Mouse (Mus musculus): ENCODE measurements at regions not wholly inside any gene's neighbourhood (a gene's known extent, or its start where the extent isn't known, plus 50 kb on each side); places are given as distances from the start of the nearest gene placed in this dataset.
"Not testable (repeated sequence)": the region's sequence is repeated elsewhere in the genome, so short reads cannot be mapped to it uniquely, and the experiment has no call there.

- no peak for DNase-seq
- intact Hi-C loops (cut with DNase I; ENCODE audit: low total_unique reads), result no loop called here
These were observed 290.9 kb upstream of the Ift57 start for GRCm38 (mm10) chr16:49407956-49408795.

- intact Hi-C loops (cut with DNase I; ENCODE audit: low total_unique reads), result no loop called here
- no peak for DNase-seq
These were observed 289.8 kb upstream of the Ift57 start for GRCm38 (mm10) chr16:49409235-49409634.

GRCm38 (mm10) chr16:49430296-49430695, 268.7 kb upstream of the Ift57 start:
- no peak for DNase-seq
- intact Hi-C loops (cut with DNase I; ENCODE audit: low total_unique reads), result no loop called here

- intact Hi-C loops (cut with DNase I; ENCODE audit: low total_unique reads), result no loop called here
These were observed 267.1 kb upstream of the Ift57 start for GRCm38 (mm10) chr16:49431902-49432301.

GRCm38 (mm10) chr16:49441225-49441624, 257.8 kb upstream of the Ift57 start:
- intact Hi-C loops (cut with DNase I; ENCODE audit: low total_unique reads), result no loop called here
- DNase-seq, result no peak

More at GRCm38 (mm10) chr16:49431902-49432301, 267.1 kb upstream of the Ift57 start:
- DNase-seq, result no peak

- DNase-seq; intact Hi-C loops (cut with DNase I; ENCODE audit: low total_unique reads): not testable (repeated sequence)
These were observed 251.7 kb upstream of the Ift57 start for GRCm38 (mm10) chr16:49447356-49447755.

- peak; percentile 11 for DNase-seq
- intact Hi-C loops (cut with DNase I; ENCODE audit: low total_unique reads), result no loop called here
These were observed 205.2 kb upstream of the Ift57 start for GRCm38 (mm10) chr16:49493881-49494280.

- DNase-seq, result no peak
- intact Hi-C loops (cut with DNase I; ENCODE audit: low total_unique reads), result no loop called here
These were observed 201.5 kb upstream of the Ift57 start for GRCm38 (mm10) chr16:49497521-49498010.

GRCm38 (mm10) chr16:49500818-49501217, 198.2 kb upstream of the Ift57 start:
- intact Hi-C loops (cut with DNase I; ENCODE audit: low total_unique reads), result loop anchor here (10.0 kb wide), 1 partner anchor 354 kb away; no protein-coding TSS in a partner anchor

GRCm38 (mm10) chr16:49503897-49504413, 195.1 kb upstream of the Ift57 start:
- no peak for DNase-seq
- intact Hi-C loops (cut with DNase I; ENCODE audit: low total_unique reads), result loop anchor here (10.0 kb wide), 1 partner anchor 351 kb away; no protein-coding TSS in a partner anchor

More at GRCm38 (mm10) chr16:49500818-49501217, 198.2 kb upstream of the Ift57 start:
- no peak for DNase-seq

- intact Hi-C loops (cut with DNase I; ENCODE audit: low total_unique reads), result loop anchor here (10.0 kb wide), 1 partner anchor 350 kb away; no protein-coding TSS in a partner anchor
- DNase-seq, result no peak
These were observed 194.4 kb upstream of the Ift57 start for GRCm38 (mm10) chr16:49504669-49505068.

- intact Hi-C loops (cut with DNase I; ENCODE audit: low total_unique reads), result loop anchor here (10.0 kb wide), 1 partner anchor 350 kb away; no protein-coding TSS in a partner anchor
- DNase-seq, result no peak
These were observed 193.8 kb upstream of the Ift57 start for GRCm38 (mm10) chr16:49505271-49505670.

GRCm38 (mm10) chr16:49518844-49519243, 180.2 kb upstream of the Ift57 start:
- intact Hi-C loops (cut with DNase I; ENCODE audit: low total_unique reads), result no loop called here
- no peak for DNase-seq

GRCm38 (mm10) chr16:49520411-49520810, 178.6 kb upstream of the Ift57 start:
- intact Hi-C loops (cut with DNase I; ENCODE audit: low total_unique reads), result no loop called here

GRCm38 (mm10) chr16:49521685-49522084, 177.3 kb upstream of the Ift57 start:
- DNase-seq, result no peak
- intact Hi-C loops (cut with DNase I; ENCODE audit: low total_unique reads), result no loop called here

More at GRCm38 (mm10) chr16:49520411-49520810, 178.6 kb upstream of the Ift57 start:
- DNase-seq, result no peak

- DNase-seq, result no peak
- intact Hi-C loops (cut with DNase I; ENCODE audit: low total_unique reads), result no loop called here
These were observed 176.5 kb upstream of the Ift57 start for GRCm38 (mm10) chr16:49522576-49522975.

GRCm38 (mm10) chr16:49528618-49529017, 170.4 kb upstream of the Ift57 start:
- intact Hi-C loops (cut with DNase I; ENCODE audit: low total_unique reads), result not testable (repeated sequence)

GRCm38 (mm10) chr16:49529060-49529459, 170.0 kb upstream of the Ift57 start:
- DNase-seq, result no peak
- intact Hi-C loops (cut with DNase I; ENCODE audit: low total_unique reads), result no loop called here

More at GRCm38 (mm10) chr16:49528618-49529017, 170.4 kb upstream of the Ift57 start:
- DNase-seq, result not testable (repeated sequence)

GRCm38 (mm10) chr16:49530051-49530450, 169.0 kb upstream of the Ift57 start:
- no peak for DNase-seq
- intact Hi-C loops (cut with DNase I; ENCODE audit: low total_unique reads), result no loop called here

- DNase-seq, result no peak
- intact Hi-C loops (cut with DNase I; ENCODE audit: low total_unique reads), result no loop called here
These were observed 166.9 kb upstream of the Ift57 start for GRCm38 (mm10) chr16:49532071-49532686.
